Mouse (Mus musculus) limb, embryonic 12.5 days (tissue): Measurements from ENCODE around the gene Nagk. TPM values are rescaled to one million over a fixed set of nuclear protein-coding genes. Genes with fewer than 3 reads are reported as not detected.

Experiments used
- ATAC-seq: fragments of 200-750 bp; cut with Nextera tagmentation; 2 replicates; pipeline ENCODE4 v1.8.0; 2017; ENCODE audit warnings: low read depth, moderate TSS enrichment; ENCODE audit not compliant: insufficient number of reproducible peaks, insufficient read depth, low FRiP score, low TSS enrichment
- H3K27ac ChIP-seq: fragments of 300-500 bp; sonication (generic); 2 replicates; pipeline ENCODE4 v1.5.1; 2016; ENCODE audit warnings: mild to moderate bottlenecking, moderate library complexity
- H3K27me3 ChIP-seq: fragments of 300-500 bp; sonication (generic); 2 replicates; pipeline ENCODE4 v1.6.1; 2016; ENCODE audit warnings: mild to moderate bottlenecking, moderate library complexity
- H3K36me3 ChIP-seq: fragments of 300-500 bp; sonication (generic); 2 replicates; pipeline ENCODE4 v1.6.1; 2016; ENCODE audit warnings: mild to moderate bottlenecking, moderate library complexity
- H3K4me1 ChIP-seq: fragments of 300-500 bp; sonication (generic); replicated peaks from 2 replicates; pipeline ENCODE4 v1.6.1; 2016
- H3K4me2 ChIP-seq: fragments of 300-500 bp; sonication (generic); 2 replicates; pipeline ENCODE4 v1.6.1; 2016; ENCODE audit warnings: mild to moderate bottlenecking, moderate library complexity
- H3K4me3 ChIP-seq: fragments of 300-500 bp; sonication (generic); replicated peaks from 2 replicates; pipeline ENCODE4 v1.5.1; 2016; ENCODE audit warnings: mild to moderate bottlenecking
- H3K9ac ChIP-seq: fragments of 300-500 bp; sonication (generic); replicated peaks from 2 replicates; pipeline ENCODE4 v1.6.1; 2016; ENCODE audit warnings: mild to moderate bottlenecking, moderate library complexity
- H3K9me3 ChIP-seq: fragments of 300-500 bp; sonication (generic); 2 replicates; pipeline ENCODE4 v1.6.1; 2016; ENCODE audit warnings: mild to moderate bottlenecking, moderate library complexity
- WGBS: fragments of 180-500 bp; shearing (Covaris S2); methylation state at CpG from one replicate; pipeline ENCODE4 v1.1.7; 2016; 5-methylcytosine and 5-hydroxymethylcytosine counted together
- polyA plus RNA-seq: library from polyadenylated mRNA; unstranded; fragments of >200 nt; fragmentation: Nextera tagmentation; extraction: Ambion mirVana; gene quantifications from 2 replicates; pipeline ENCODE4 v1.2.1, GENCODE M21; 2016

The Nagk gene
- polyA plus RNA-seq, 1 experiment from 2014 or later = 35.3 TPM

DNA sequence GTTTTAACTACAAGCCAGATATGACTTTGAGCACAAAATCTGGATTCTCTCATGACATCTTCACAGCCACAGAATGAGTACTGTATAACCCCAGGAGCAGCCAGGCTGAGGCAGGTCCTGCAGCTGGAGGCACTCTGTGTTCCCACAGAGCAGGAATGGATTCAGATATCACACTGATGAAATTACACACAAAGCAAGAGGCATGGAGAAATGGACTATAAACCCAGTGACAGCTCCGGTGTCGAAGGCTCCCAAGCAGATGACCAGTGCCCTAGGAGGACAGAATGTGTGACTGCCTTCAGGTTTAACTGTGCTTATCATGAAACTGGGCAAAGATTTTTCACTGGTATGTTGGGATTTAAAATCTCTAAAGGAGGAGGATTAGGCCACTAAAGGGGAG, 51.4 kb downstream of the Nagk start:
- Histone ChIP-seq H3K36me3 (no peaks in the 10 kb centered on the region), H3K27ac (no peak overlapping the region), H3K27me3 (0 out of 2 replicates have a peak, but pooled peaks cover 2% of the 10 kb centered on the region), H3K9me3 (no peaks in the 10 kb centered on the region), H3K4me1 (no peaks in the 10 kb centered on the region), H3K9ac (no peak overlapping the region), H3K4me3 (no peak overlapping the region), H3K4me2 (no peak overlapping the region)
- 94% methylated on average over 2 of the region's 2 CpGs for WGBS
- no peak for ATAC-seq

GRCm38 (mm10) chr6:83849446-83849845, 54.7 kb downstream of the Nagk start:
- Histone ChIP-seq H3K4me3 (no peak overlapping the region), H3K4me1 (no peaks in the 10 kb centered on the region), H3K4me2 (no peak overlapping the region), H3K27ac (no peak overlapping the region), H3K9ac (no peak overlapping the region), H3K27me3 (0 out of 2 replicates have a peak, but pooled peaks cover 2% of the 10 kb centered on the region), H3K36me3 (no peaks in the 10 kb centered on the region), H3K9me3 (no peaks in the 10 kb centered on the region)
- 85% methylated on average over 2 of the region's 2 CpGs for WGBS
- ATAC-seq = no peak

Other genes with a start within 250 kb of the Nagk start
- gene Stambp, start 222.3 kb upstream of the Nagk start, polyA plus RNA-seq = 19.2 and 19.4 TPM in 2 replicates
- gene Clec4f, start 138.8 kb upstream of the Nagk start, polyA plus RNA-seq = not detected in 2 replicates
- gene Cd207, start 117.1 kb upstream of the Nagk start, polyA plus RNA-seq = not detected in 2 replicates
- gene Vax2, start 83.7 kb upstream of the Nagk start, polyA plus RNA-seq = 0.76 and 1.1 TPM in 2 replicates
- not detected in 2 replicates for gene Atp6v1b1, start 52.0 kb upstream of the Nagk start, polyA plus RNA-seq
- 0.23 and 0.25 TPM in 2 replicates for gene Ankrd53, start 32.3 kb upstream of the Nagk start, polyA plus RNA-seq
- gene Tex261, start 19.2 kb upstream of the Nagk start, polyA plus RNA-seq = 76.9 and 79.9 TPM in 2 replicates
- 16.6 and 19.2 TPM in 2 replicates for gene Paip2b, start 36.8 kb downstream of the Nagk start, polyA plus RNA-seq
- gene Zfp638, start 72.1 kb downstream of the Nagk start, polyA plus RNA-seq = 81.7 and 82.8 TPM in 2 replicates
- 13.3 and 15.9 TPM in 2 replicates for gene Dysf, start 213.6 kb downstream of the Nagk start, polyA plus RNA-seq